Mouse (Mus musculus): ENCODE measurements around the gene Tmc4.
A peak's percentile ranks its signal among the peaks of the same experiment; 100 is the strongest.

Tmc4 gene

GRCm38 (mm10) chr7:3692987-3693808 lies 15.8 kb upstream of the Tmc4 start, which contains the start of gene Mboat7:
Gene Mboat7, minus strand, starts transcription at chr7:3693523.
- DNase-seq (ENCODE audit: low read depth, low spot score) = peak; percentile 98

DNA sequence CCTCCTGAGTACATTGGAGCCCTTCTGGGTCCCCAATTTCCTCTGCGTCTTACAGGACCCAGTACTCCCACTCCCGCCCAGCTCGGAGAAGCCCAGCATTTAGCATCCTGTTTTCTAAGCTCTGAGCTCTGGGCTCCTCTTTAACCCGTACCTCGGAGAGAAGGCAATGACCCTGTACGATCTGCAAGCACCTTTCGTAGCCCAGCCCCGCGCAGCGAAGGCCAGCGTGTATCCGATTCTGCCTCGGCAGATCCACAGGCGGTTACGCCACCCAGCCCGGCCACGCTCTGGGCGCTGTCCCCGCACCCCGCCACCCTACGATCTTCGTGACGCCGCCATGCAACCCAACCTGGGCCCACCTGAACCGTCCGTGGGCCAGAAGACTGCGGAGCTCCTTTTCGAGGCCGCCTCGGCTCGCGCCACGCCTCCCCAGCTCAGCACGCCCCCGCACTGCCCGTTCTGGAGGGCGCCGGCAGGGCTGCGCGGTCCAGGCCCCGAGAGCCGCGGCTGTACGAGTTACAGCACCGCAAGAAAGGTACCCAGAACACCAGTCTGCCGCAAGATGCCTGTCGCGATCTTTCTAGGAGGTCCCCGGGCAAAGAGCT lies 15.1 kb upstream of the Tmc4 start, which contains the start of gene Tsen34:
TSS of gene Tsen34 (plus strand) at position 482 of the 605 bp plus-strand sequence.
- DNase-seq (ENCODE audit: low read depth, low spot score) = no peak

- no peak for DNase-seq (ENCODE audit: low read depth, low spot score)
Measured at GRCm38 (mm10) chr7:3691919-3692318, 14.6 kb upstream of the Tmc4 start.

- no peak for DNase-seq (ENCODE audit: low read depth, low spot score)
Measured at GRCm38 (mm10) chr7:3685400-3686187, 8.2 kb upstream of the Tmc4 start.

GRCm38 (mm10) chr7:3684698-3685097 lies 7.3 kb upstream of the Tmc4 start:
- DNase-seq (ENCODE audit: low read depth, low spot score) = no peak

DNA sequence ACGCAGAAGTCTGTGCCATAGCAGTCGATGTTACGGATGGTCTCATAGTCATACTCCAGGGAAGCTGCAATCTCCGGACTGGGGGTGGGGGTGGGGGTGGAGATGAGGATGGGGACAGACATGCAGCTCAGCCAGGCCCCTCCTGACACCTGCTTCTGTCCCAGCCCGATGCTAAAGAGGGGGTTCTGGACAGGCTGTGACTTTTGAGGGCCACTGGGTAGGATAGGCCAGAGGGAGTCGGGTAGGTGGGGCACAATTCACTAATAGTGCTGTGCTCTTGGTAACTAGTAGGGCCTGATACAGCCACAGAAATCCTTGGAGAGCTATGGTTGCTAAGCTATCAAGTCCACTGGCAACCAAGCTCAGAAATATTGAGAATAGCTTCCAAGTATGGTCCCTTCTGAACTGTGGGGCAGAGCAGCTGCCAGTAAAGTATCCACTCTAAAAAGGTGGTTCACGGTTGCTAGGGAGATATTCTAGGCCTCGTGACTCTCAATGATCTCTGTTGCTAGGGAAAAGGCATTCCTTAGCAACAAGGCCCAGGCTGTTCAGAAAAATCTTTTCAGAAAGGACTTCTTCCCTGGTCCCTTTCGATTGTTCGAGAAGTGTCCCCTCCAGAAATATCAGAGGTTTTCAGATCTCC lies 6.7 kb upstream of the Tmc4 start:
- no peak for DNase-seq (ENCODE audit: low read depth, low spot score)

DNA sequence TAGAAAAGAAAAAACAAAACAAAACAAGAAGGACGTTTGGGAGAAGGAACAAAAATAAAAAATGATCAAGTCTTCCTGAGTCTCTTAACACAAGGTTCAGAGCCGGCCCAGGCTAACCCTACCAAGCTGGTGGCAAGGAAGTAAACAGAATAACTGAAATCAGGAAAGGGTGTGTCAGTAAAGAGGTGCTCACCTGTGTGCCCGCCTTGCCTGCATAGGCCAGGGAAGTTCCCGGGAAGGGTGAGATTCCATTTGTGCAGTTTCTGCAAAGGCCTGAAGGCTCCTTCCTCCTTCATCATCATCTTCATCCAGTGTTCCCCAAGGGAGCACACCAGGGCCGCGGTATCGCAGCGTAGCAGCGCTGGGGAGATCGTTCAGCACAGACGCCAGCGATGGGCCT lies 982 bp downstream of the Tmc4 start:
- no peak for DNase-seq (ENCODE audit: low read depth, low spot score)

DNA sequence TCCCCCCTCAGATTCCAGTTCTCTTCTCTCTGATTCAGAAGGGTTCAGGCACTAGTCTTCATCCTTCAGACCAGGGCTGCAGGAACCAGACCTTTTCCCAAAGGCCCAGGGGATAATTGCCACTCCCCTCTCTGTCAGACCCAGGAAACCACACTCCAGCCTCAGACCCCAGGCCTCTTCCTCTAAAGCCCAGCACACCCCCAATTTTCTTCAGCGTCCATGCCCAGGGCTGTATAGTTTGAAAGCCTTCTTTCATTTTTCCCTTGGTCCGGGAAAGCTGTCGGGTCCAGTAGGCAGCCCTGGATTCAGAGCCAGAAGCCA lies 2.2 kb downstream of the Tmc4 start:
- DNase-seq (ENCODE audit: low read depth, low spot score) = no peak

GRCm38 (mm10) chr7:3674507-3675227 lies 2.7 kb downstream of the Tmc4 start:
- peak; percentile 90 for DNase-seq (ENCODE audit: low read depth, low spot score)

DNA sequence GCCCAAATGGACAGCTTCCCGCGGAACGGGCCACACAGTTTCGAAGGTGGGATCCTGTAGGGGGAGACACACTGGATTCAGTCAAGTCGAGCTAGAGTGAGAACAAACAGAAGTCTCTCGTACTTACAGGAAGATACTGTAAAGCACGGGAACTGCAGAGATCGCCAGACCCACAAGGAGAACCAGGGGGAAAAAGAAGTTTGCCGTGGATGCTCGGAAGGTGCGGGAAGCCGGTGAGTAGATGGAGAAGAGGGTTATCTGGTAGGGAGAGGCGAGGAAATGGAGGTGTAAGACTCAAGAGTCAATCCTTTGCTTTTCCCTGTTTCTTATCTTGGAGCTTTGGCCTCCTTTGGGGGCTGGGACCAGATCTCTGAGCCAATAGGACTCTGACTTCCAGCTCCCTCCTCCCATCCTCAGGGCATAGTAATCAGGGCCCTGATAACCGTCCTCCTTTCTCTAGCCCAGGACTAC lies 10.4 kb downstream of the Tmc4 start:
- DNase-seq (ENCODE audit: low read depth, low spot score) = peak; percentile 80

DNA sequence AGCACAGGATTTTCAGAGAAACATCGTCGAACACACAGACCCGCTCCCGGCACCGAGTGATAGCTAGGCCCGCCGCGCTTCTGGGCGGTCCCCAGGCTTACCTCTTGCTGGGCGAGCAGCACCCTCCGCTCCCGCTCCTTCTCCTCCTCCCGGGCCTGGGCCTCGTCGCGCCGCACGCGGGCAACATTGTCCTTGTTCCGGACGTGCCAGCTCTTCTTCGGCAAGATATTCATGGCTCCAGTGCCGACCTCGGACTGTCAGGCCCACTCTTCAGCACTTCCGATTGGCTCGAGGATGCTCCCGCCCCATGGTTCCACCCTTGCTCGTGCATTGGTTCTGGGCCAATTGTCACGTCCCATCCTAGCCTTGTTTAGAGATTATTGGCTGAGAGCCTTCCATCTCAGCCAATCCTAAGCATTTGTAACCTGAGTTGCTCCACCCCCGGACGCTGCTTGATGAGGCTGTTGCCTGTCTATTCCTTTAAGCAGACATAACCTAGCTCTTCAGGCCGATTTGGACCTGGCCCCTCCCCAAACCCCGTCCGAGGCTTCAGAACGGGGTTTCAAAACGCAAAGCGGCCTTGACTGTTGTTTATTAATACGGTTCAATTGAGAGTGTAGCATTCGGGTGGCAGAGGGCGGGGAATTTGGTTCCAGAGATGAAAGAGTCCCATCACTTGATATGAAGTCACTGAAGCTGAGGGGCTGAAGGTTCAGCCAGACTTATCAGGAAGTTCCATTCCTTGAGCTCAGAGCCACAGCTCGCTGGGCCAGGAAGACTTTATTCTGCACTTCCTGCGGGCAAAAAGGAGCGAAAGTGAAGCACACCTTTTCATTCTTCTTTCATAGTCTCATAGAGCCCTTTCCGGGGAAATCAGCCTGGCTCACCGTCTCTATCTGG lies 11.9 kb downstream of the Tmc4 start, which contains the start of gene Leng1:
TSS of gene Leng1 (minus strand) at position 626 of the 900 bp plus-strand sequence.
- DNase-seq (ENCODE audit: low read depth, low spot score) = peak; percentile 99

DNA sequence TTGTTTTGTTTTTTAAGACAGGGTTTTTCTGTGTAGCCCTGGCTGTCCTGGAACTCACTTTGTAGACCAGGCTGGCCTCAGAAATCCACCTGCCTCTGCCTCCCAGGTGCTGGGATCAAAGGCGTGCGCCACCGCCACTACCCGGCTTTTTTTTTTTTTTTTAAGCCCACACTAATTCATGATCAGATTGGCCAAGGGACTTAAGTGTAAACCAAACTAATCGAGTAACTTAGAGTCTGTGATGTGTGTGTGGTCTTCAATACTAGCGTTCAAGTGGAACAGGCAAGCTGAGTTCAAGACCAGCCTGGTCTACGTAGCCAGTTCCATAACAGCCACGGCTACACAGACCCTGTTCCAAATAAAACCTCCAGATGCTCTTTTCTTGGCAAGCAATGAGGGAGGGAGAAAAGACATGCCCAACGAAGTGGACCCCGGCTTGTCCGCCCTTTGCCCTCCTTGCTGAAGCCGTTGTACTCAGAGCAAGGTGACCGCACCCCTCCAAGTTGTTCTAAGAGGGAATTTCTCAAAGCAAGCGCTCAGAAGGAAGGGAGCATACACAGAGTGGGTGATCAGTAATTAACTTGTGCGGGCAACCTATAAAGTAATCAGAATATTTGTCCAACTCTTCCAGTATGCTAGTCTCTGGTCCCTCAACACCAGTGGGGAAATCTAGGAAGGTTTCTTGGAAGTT lies 12.7 kb downstream of the Tmc4 start:
- DNase-seq (ENCODE audit: low read depth, low spot score) = no peak

DNA sequence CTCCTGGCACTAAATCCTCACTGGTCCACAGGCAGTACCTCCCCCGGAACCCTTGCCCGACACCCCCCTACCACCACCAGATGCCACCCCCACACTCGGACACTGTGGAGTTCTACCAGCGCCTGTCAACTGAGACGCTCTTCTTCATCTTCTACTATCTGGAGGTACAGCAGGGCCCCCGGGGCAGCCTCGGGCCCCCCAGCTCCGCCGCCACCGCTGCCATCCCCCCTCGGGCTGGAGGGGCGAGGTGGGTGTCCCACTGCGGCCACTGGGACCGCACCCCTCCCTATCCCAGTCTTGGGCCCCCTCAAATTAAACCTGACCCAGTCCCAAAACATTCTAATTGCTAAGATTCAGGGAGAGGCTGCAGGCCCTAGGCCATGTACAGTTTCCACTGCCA lies 18.8 kb downstream of the Tmc4 start:
- no peak for DNase-seq (ENCODE audit: low read depth, low spot score)

GRCm38 (mm10) chr7:3656966-3657365 lies 20.4 kb downstream of the Tmc4 start:
- no peak for DNase-seq (ENCODE audit: low read depth, low spot score)

DNA sequence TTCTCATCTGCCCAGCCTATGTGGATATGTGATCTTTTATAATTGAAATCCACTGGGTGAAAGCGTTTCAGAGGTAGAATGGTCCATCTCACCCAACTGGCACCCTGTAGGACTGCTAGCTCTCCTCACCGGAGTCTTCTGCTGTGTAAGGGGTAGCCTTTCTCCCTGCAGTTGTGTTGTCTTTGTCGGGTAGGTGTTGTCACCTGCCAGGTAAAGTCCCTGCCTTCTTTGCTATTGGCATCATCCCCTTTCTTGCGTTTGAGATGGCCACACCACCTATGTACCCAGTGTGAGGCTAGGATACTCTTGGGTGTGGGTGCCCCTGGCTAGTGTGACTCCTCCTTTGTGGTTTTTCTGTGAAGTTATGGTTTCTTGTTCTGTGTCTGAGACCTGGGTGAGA lies 30.7 kb downstream of the Tmc4 start:
- DNase-seq (ENCODE audit: low read depth, low spot score) = no peak

- no peak for DNase-seq (ENCODE audit: low read depth, low spot score)
Measured at GRCm38 (mm10) chr7:3646188-3646587, 31.2 kb downstream of the Tmc4 start.

DNA sequence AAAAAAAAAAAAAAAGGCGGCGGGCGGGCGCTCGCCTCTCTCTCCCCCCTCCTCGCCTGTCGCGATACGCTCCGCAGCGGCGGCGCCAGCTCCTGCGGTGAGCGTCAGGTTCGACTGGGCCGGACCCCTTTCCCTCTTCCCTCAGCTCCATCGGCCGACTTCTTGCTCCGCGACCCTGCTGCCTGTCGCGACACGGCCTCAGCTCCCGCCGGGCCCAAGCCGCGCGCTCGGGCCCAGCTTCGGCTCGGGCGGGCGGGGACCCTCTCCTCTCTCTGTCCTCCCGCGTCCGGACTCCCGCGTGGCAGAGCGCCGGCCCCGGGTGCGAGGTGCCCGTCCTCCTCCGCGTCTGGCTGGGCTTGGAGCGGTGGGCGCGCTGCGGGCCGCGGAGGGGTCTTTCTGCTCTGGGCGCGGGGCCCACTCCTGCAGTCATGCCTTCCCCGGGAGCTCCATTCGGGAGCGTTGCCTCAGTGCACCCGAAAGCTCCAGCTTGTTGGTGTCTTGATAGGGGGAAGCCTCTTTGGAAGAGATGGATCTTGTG lies 31.8 kb downstream of the Tmc4 start:
- DNase-seq (ENCODE audit: low read depth, low spot score) = no peak

GRCm38 (mm10) chr7:3644672-3645487 lies 32.5 kb downstream of the Tmc4 start, which contains the start of gene Cnot3:
Gene Cnot3, plus strand, starts transcription at chr7:3645268.
- DNase-seq (ENCODE audit: low read depth, low spot score) = peak; percentile 100
